In genomic region chr7:131113676-131114075, GRCm38 (mm10) we compare ENCODE assay signal across 14 mouse cellular contexts. TPM values are rescaled to one million over a fixed set of nuclear protein-coding genes. Genes with fewer than 3 reads are reported as not detected.
A peak's percentile ranks its signal among the peaks of the same experiment; 100 is the strongest.
DNase-seq lines count a peak whose midpoint lies in the region.
"Had no signal": no experiment of that assay in that cellular context is flagged by ENCODE, and none has a peak within 500 bp of the region (broad histone marks: within the 10 kb centered on the region; RNA-seq: fewer than 3 reads in every experiment).

No protein-coding gene starts in this region.

- peak; percentile 3 for DNase-seq in adrenal gland, adult 2 months
- no peak for DNase-seq in adrenal gland, postnatal 4 days (ENCODE audit: low spot score in 2 of 2)
- DNase-seq in heart, postnatal 10 days: peak; percentile 11 to 14
- DNase-seq in heart, adult 8-10 months (ENCODE audit: low spot score): no peak
- peak; percentile 14 for DNase-seq in urinary bladder, postnatal 14 days (ENCODE audit: low spot score)
- no peak for DNase-seq in urinary bladder, postnatal 10 days (ENCODE audit: low spot score)
- DNase-seq in ovary, adult 18-20 months (ENCODE audit: low spot score): no peak
- no peak for DNase-seq in embryo, embryonic 9.5 days (ENCODE audit: extremely low spot score)
- DNase-seq: gastrocnemius, postnatal 14 days; thymus, postnatal 4 days had no signal

- intact Hi-C loops in heart, postnatal 10 days (cut with DNase I): loop anchor here (10.0 kb wide), 1 partner anchor 211 kb away; the partner anchor contains the start of genes Cuzd1 and Fam24b

RNA-seq across cellular contexts. Expression of gene 4933402N03Rik, which starts 32.4 kb away (rescaled TPM):
- not detected for total RNA-seq in adrenal gland, adult 2 months (2021)
- not detected in 2 replicates for polyA plus RNA-seq in adrenal gland, adult 2 months (2012; rRNA removed)
- not detected for total RNA-seq in adrenal gland, postnatal 4 days (2021)
- not detected for total RNA-seq in heart, postnatal 10 days (2021)
- not detected for total RNA-seq in heart, adult 8-10 months (2022)
- total RNA-seq: gastrocnemius, postnatal 14 days; hindbrain, postnatal 0 days; megakaryocyte, adult 5-6 weeks had no signal
- polyA plus RNA-seq: hindbrain, postnatal 0 days; limb, embryonic 14.5 days; neural tube, embryonic 12.5 days had no signal

Comparison
In these comparisons a context has a peak if more than half of its experiments do, and no peak if none do; other contexts are left out.
1. DNase-seq: peak in adrenal gland, adult 2 months (single experiment), heart, postnatal 10 days (2 of 2) and urinary bladder, postnatal 14 days (single experiment); none in adrenal gland, postnatal 4 days (0 of 2), heart, adult 8-10 months (single experiment), urinary bladder, postnatal 10 days (single experiment), ovary, adult 18-20 months (single experiment) and embryo, embryonic 9.5 days (single experiment).